ENCODE assay signal across 23 mouse cellular contexts in the genomic region with DNA sequence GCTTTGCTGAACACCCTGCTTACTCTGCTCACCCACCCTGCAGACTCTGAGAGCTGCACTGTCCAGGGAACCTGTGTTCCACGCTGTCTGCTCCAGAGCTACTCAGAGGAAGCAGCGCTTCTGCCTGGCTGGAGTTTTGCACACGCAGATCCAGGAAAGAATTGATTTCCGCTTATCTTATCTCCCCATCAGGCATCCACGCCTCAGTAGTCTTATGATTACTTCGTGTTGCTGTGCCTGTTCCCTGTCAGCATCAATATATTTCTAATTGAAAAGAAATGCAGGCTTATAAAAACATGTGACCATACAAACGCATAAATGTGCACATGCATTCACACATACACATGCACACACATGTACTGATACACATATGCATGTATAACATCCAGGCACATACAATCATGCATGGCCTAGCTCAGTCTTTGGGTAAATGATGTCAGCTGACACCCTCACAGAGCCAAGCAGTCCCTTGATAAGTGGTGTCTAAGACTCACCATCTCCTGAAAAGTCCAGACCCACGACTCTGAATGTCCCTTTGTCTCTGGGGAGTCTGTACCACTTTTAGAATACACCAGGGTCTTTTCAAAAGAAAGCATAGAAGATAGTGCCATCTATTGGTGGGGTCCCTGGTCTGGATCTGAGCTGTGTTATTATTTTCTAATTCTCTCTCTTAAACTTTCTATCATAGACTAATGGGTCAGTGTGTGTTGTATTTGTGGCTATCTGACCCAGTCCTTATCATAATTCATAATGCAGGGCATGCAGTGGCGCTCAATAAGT. TPM values are rescaled to one million over a fixed set of nuclear protein-coding genes. Genes with fewer than 3 reads are reported as not detected.
DNase-seq lines count a peak whose midpoint lies in the region; ATAC-seq and TF ChIP-seq lines count a peak whose summit lies in the region.
"Had no signal": no experiment of that assay in that cellular context is flagged by ENCODE, and none has a peak within 500 bp of the region (broad histone marks: within the 10 kb centered on the region; RNA-seq: fewer than 3 reads in every experiment).

No protein-coding gene starts in this region.

- H3K9ac ChIP-seq in forebrain, postnatal 0 days: no peak overlapping the region
- no peak overlapping the region for H3K9ac ChIP-seq in forebrain, embryonic 12.5 days
- H3K9ac ChIP-seq in MEL (ENCODE audit: control insufficient read depth, low read depth, low read length, poor library complexity, severe bottlenecking): no peak overlapping the region
- H3K9ac ChIP-seq in midbrain, embryonic 14.5 days (replicated peaks; ENCODE audit: low read length): no peak overlapping the region
- H3K9ac ChIP-seq: limb, embryonic 12.5 days; liver, embryonic 12.5 days had no signal

- H3K36me3 ChIP-seq in forebrain, postnatal 0 days (ENCODE audit: insufficient read depth): no peaks in the 10 kb centered on the region
- no peaks in the 10 kb centered on the region for H3K36me3 ChIP-seq in forebrain, embryonic 12.5 days (replicated peaks)
- no peaks in the 10 kb centered on the region for H3K36me3 ChIP-seq in MEL (ENCODE audit: control insufficient read depth in 1 of 2, insufficient read depth in 2 of 2, low read length in 2 of 2)
- H3K36me3 ChIP-seq in midbrain, embryonic 14.5 days (ENCODE audit: control insufficient read depth, insufficient read depth, low read length): no peaks in the 10 kb centered on the region
- H3K36me3 ChIP-seq: embryonic facial prominence, embryonic 10.5 days; heart, embryonic 10.5 days; limb, embryonic 12.5 days; liver, embryonic 12.5 days had no signal

- DNase-seq in forebrain, postnatal 0 days: peak; percentile 29
- DNase-seq in MEL (ENCODE audit: low read depth, low spot score): no peak
- peak; percentile 50 for DNase-seq in midbrain, embryonic 14.5 days
- DNase-seq in urinary bladder, postnatal 14 days (ENCODE audit: low spot score): no peak
- no peak for DNase-seq in adrenal gland, adult (ENCODE audit: inconsistent age in 2 of 2, low spot score in 1 of 2)
- DNase-seq: adrenal gland, adult 8-10 months; B cell, adult 2 months; cerebellum, adult 9-11 months; gastrocnemius, postnatal 36 days; heart, postnatal 14 days; kidney, adult 8-10 months; kidney, postnatal 36 days; lung, adult 2 months; right cerebral cortex, postnatal 25 days had no signal

- no peak overlapping the region for H3K4me3 ChIP-seq in forebrain, postnatal 0 days (ENCODE audit: low read depth, low read length)
- H3K4me3 ChIP-seq in forebrain, embryonic 12.5 days (replicated peaks): no peak overlapping the region
- H3K4me3 ChIP-seq in MEL (ENCODE audit: control insufficient read depth in 1 of 2, insufficient read depth in 1 of 2, low read depth in 2 of 2, low read length in 2 of 2): no peak overlapping the region
- no peak overlapping the region for H3K4me3 ChIP-seq in cortical plate, adult 2 months (ENCODE audit: insufficient read depth, low read length)
- H3K4me3 ChIP-seq in midbrain, embryonic 14.5 days (replicated peaks; ENCODE audit: low read depth, low read length): no peak overlapping the region
- H3K4me3 ChIP-seq: embryonic facial prominence, embryonic 10.5 days; heart, embryonic 10.5 days; limb, embryonic 12.5 days; liver, embryonic 12.5 days; megakaryocyte, embryonic 14.5 days; myocyte had no signal

- no peaks in the 10 kb centered on the region for H3K27me3 ChIP-seq in forebrain, postnatal 0 days (ENCODE audit: insufficient read depth, low read length)
- peaks cover 8% of the 10 kb centered on the region; the same call in 1 of the 2 replicates for H3K27me3 ChIP-seq in forebrain, embryonic 12.5 days
- peaks cover 0 to 2% of the 10 kb centered on the region in 2 experiments; a peak in 1 of 4 replicates for H3K27me3 ChIP-seq in MEL (ENCODE audit: control insufficient read depth in 1 of 2, insufficient read depth in 2 of 2, low read length in 2 of 2)
- no peaks in the 10 kb centered on the region for H3K27me3 ChIP-seq in midbrain, embryonic 14.5 days (ENCODE audit: control insufficient read depth, insufficient read depth, low read length)

- H3K9me3 ChIP-seq in forebrain, postnatal 0 days (ENCODE audit: low read length): no peaks in the 10 kb centered on the region
- H3K9me3 ChIP-seq in forebrain, embryonic 12.5 days: no peaks in the 10 kb centered on the region
- H3K9me3 ChIP-seq in MEL (replicated peaks; ENCODE audit: insufficient read depth, low read length): no peaks in the 10 kb centered on the region
- no peaks in the 10 kb centered on the region for H3K9me3 ChIP-seq in midbrain, embryonic 14.5 days (ENCODE audit: control insufficient read depth, low read length)
- H3K9me3 ChIP-seq: embryonic facial prominence, embryonic 10.5 days; heart, embryonic 10.5 days; limb, embryonic 12.5 days; liver, embryonic 12.5 days had no signal

- no peaks in the 10 kb centered on the region for H3K79me2 ChIP-seq in MEL (ENCODE audit: control insufficient read depth, insufficient read depth, low read length, poor library complexity)

- no peak overlapping the region for H3K27ac ChIP-seq in forebrain, postnatal 0 days (ENCODE audit: low read depth, low read length)
- H3K27ac ChIP-seq in forebrain, embryonic 12.5 days: no peak overlapping the region
- H3K27ac ChIP-seq in MEL (ENCODE audit: control insufficient read depth, low read depth, low read length): no peak overlapping the region
- H3K27ac ChIP-seq in cortical plate, adult 2 months (ENCODE audit: insufficient read depth, low read length): no peak overlapping the region
- peak overlapping the region; percentile 45 for H3K27ac ChIP-seq in midbrain, embryonic 14.5 days (replicated peaks; ENCODE audit: low read depth, low read length)
- H3K27ac ChIP-seq: embryonic facial prominence, embryonic 10.5 days; heart, embryonic 10.5 days; limb, embryonic 12.5 days; liver, embryonic 12.5 days had no signal

- H3K4me1 ChIP-seq in forebrain, postnatal 0 days (ENCODE audit: insufficient read depth): no peaks in the 10 kb centered on the region
- peaks cover 31% of the 10 kb centered on the region for H3K4me1 ChIP-seq in forebrain, embryonic 12.5 days
- H3K4me1 ChIP-seq in MEL (ENCODE audit: control insufficient read depth in 1 of 2, insufficient read depth in 2 of 2, low read length in 2 of 2): no peaks in the 10 kb centered on the region
- no peaks in the 10 kb centered on the region for H3K4me1 ChIP-seq in cortical plate, adult 2 months (ENCODE audit: control insufficient read depth, insufficient read depth, low read length)
- peaks cover 33% of the 10 kb centered on the region for H3K4me1 ChIP-seq in midbrain, embryonic 14.5 days (ENCODE audit: control insufficient read depth, insufficient read depth, low read length)
- H3K4me1 ChIP-seq: megakaryocyte, embryonic 14.5 days had no signal

- H3K4me2 ChIP-seq in forebrain, postnatal 0 days (ENCODE audit: low read depth): no peak overlapping the region
- H3K4me2 ChIP-seq in forebrain, embryonic 12.5 days: no peak overlapping the region
- H3K4me2 ChIP-seq in midbrain, embryonic 14.5 days (ENCODE audit: low read length): no peak overlapping the region
- H3K4me2 ChIP-seq: limb, embryonic 12.5 days; liver, embryonic 12.5 days had no signal

- TF ChIP-seq POLR2A in MEL (IDR thresholded peaks at IDR 0.05; ENCODE audit: control insufficient read depth in 1 of 2, insufficient read depth in 1 of 2, low read depth in 1 of 2, low read length in 2 of 2, poor library complexity in 1 of 2): no peak
- no peak for TF ChIP-seq POLR2A in cortical plate, adult 2 months (IDR thresholded peaks at IDR 0.05; ENCODE audit: extremely low read depth, insufficient read depth, low read length)

- no peak for TF ChIP-seq EP300 in MEL (IDR thresholded peaks at IDR 0.05; ENCODE audit: low read depth in 1 of 2, low read length in 2 of 2)

- TF ChIP-seq RAD21 in MEL (IDR thresholded peaks at IDR 0.05; ENCODE audit: low read depth, low read length): no peak; the same call in 1 of the 2 replicates

- 71% methylated on average over 9 of the region's 9 CpGs for WGBS in forebrain, postnatal 0 days
- WGBS in forebrain, embryonic 12.5 days: 71% methylated on average over 9 of the region's 9 CpGs
- WGBS in midbrain, embryonic 14.5 days: 60% methylated on average over 9 of the region's 9 CpGs

- 0 out of 2 replicates have a peak, but pooled peaks have one; percentile 45 for ATAC-seq in forebrain, postnatal 0 days
- no peak for ATAC-seq in forebrain, embryonic 12.5 days (ENCODE audit: low FRiP score)
- ATAC-seq in midbrain, embryonic 14.5 days (ENCODE audit: low FRiP score, low TSS enrichment): no peak
- ATAC-seq: forebrain, embryonic 16.5 days; liver, embryonic 12.5 days had no signal

- TF ChIP-seq CTCF in forebrain, postnatal 0 days (IDR thresholded peaks at IDR 0.05; ENCODE audit: low read depth): peak; percentile 59
- TF ChIP-seq CTCF in MEL (IDR thresholded peaks at IDR 0.05 in 2 of 3, conservative IDR thresholded peaks at IDR 0.05 in 1 of 3; ENCODE audit: control insufficient read depth in 1 of 3, insufficient read depth in 1 of 3, low read depth in 2 of 3, low read length in 3 of 3, poor library complexity in 1 of 3, severe bottlenecking in 1 of 3): no peak
- TF ChIP-seq CTCF in cortical plate, adult 2 months (IDR thresholded peaks at IDR 0.05; ENCODE audit: extremely low read depth, insufficient read depth, low read length): 0 out of 2 replicates have a peak, but pooled peaks have one; percentile 4

TF ChIP-seq in MEL, 35 proteins besides CTCF, POLR2A, EP300 and RAD21:
- TF ChIP-seq BHLHE40 (IDR thresholded peaks at IDR 0.05; ENCODE audit: borderline replicate concordance, low read depth, low read length): no peak
- no peak for TF ChIP-seq RCOR1 (IDR thresholded peaks at IDR 0.05; ENCODE audit: low read depth, low read length)
- TF ChIP-seq USF1 (IDR thresholded peaks at IDR 0.05; ENCODE audit: low read depth, low read length): no peak
- TF ChIP-seq MEF2A (IDR thresholded peaks at IDR 0.05; ENCODE audit: extremely low read depth, insufficient replicate concordance, low read depth, low read length, poor library complexity, severe bottlenecking): no peak
- TF ChIP-seq ZKSCAN1 (IDR thresholded peaks at IDR 0.05; ENCODE audit: low read depth, low read length): no peak
- peak; percentile 27; the same call in 1 of the 2 replicates for TF ChIP-seq GATA1 (IDR thresholded peaks at IDR 0.05; ENCODE audit: low read depth, low read length)

RNA-seq across cellular contexts. Expression of gene Rapgef1, which starts 47.4 kb away (rescaled TPM):
- total RNA-seq in forebrain, postnatal 0 days (2014; rRNA removed): 81.9 and 99.1 TPM in 2 replicates
- 17.9 and 19.4 TPM in 2 replicates for polyA plus RNA-seq in forebrain, postnatal 0 days (2015; fragmentation: Nextera tagmentation; extraction: Ambion mirVana)
- polyA plus RNA-seq in forebrain, embryonic 12.5 days (2016; fragmentation: Nextera tagmentation; extraction: Ambion mirVana): 22.3 and 24.0 TPM in 2 replicates
- total RNA-seq in MEL (2012; rRNA removed): 69.7 and 77.0 TPM in 2 replicates
- 10 to 100 TPM; 57.2 to 88.3 TPM for polyA plus RNA-seq in MEL (2012; ENCODE audit: insufficient read depth in 1 of 2, insufficient read length in 2 of 2, low read depth in 1 of 2, low replicate concordance in 2 of 2, missing spikeins in 1 of 2)
- polyA plus RNA-seq in cortical plate, adult 2 months (2012; rRNA removed): 85.8 and 91.8 TPM in 2 replicates
- 23.2 and 25.3 TPM in 2 replicates for polyA plus RNA-seq in midbrain, embryonic 14.5 days (2014; fragmentation: Nextera tagmentation; extraction: Ambion mirVana)

Comparison
In these comparisons a context has a peak if more than half of its experiments do, and no peak if none do; other contexts are left out.
1. DNase-seq: peak in forebrain, postnatal 0 days (single experiment) and midbrain, embryonic 14.5 days (single experiment); none in MEL (single experiment), urinary bladder, postnatal 14 days (single experiment) and adrenal gland, adult (0 of 2).
2. CTCF ChIP-seq: peak in forebrain, postnatal 0 days (single experiment) and cortical plate, adult 2 months (single experiment); none in MEL (0 of 3).